Mouse (Mus musculus): ENCODE results near the gene Nln.

- TF ChIP-seq POLR2A (IDR thresholded peaks at IDR 0.05; ENCODE audit: low read depth, low read length) (no peak), CTCF (conservative IDR thresholded peaks at IDR 0.05 in 1 of 2, IDR thresholded peaks at IDR 0.05 in 1 of 2; ENCODE audit: low read depth in 2 of 2, low read length in 2 of 2) (no peak), ETS1 (conservative IDR thresholded peaks at IDR 0.05; ENCODE audit: low read depth, low read length) (no peak), MAX (IDR thresholded peaks at IDR 0.05; ENCODE audit: low read length) (no peak), RAD21 (IDR thresholded peaks at IDR 0.05; ENCODE audit: low read depth, low read length) (no peak), POLR2AphosphoS2 (IDR thresholded peaks at IDR 0.05; ENCODE audit: low read depth, low read length) (no peak), NELFE (IDR thresholded peaks at IDR 0.05; ENCODE audit: low read depth, low read length) (no peak), UBTF (IDR thresholded peaks at IDR 0.05; ENCODE audit: low read depth, low read length) (no peak), MAFK (IDR thresholded peaks at IDR 0.05; ENCODE audit: insufficient replicate concordance, low read length) (no peak), CHD2 (IDR thresholded peaks at IDR 0.05; ENCODE audit: low read length) (no peak), TCF12 (IDR thresholded peaks at IDR 0.05; ENCODE audit: low read depth, low read length) (no peak), USF1 (IDR thresholded peaks at IDR 0.05; ENCODE audit: low read depth, low read length) (no peak)
Measured at GRCm38 (mm10) chr13:104034854-104035253, 74.6 kb downstream of the Nln start.

Data from CH12.LX (cell line).